Mouse (Mus musculus): ENCODE results near the gene Dnajb13.

The Dnajb13 gene

DNA sequence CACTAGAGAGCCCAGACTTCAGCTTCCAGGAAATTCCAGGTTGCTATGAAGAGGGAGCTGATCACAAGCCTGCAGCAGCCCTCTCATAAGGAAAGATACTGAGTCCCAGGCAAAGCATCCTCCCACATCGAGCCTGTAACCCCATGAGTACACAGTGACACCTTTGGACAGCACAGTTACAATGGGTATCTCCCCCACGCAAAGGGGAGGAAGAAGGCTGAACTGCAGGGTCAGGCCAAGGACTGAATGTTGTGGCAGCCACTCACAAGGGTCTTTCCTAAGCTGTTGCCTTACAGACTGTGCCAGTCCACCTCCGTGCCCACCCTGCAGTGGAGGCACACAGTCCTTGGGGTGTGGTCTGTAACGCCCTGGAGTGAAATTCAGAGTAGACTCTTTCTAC, 8.3 kb downstream of the Dnajb13 start:
- DNase-seq (ENCODE audit: low read depth) = no peak

DNA sequence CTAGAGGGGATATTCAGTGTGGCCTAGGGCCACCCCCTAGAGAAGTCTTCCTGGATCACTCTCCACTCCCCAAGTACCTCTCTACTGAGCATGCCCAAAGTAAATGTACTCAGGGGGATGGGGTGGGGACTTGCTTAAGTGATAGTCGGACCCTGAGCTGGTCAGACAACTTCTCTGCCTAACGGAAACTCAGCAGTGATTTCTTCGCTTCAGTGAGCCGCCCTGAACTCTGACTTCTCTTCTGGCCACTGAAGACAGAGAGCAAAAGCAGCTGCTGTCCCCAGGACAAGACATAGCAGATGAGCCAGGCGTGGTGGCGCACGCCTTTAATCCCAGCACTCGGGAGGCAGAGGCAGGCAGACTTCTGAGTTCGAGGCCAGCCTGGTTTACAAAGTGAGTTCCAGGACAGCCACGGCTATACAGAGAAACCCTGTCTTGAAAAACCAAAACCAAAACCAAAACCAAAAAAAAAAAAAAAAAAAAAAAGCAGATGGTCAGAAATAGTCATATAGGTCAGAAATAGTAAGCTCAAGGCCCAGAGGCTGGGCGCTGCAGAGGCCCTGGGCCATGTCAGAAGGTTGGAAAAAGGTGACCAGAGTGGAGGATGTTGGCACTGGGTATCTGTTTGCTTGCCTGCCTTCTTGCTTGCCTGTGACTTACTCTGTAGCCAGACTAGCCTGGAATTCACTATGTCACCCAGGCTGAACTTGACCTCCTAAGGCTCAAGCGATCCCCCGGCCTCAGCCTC, 9.8 kb downstream of the Dnajb13 start:
- DNase-seq (ENCODE audit: low read depth) = no peak

DNA sequence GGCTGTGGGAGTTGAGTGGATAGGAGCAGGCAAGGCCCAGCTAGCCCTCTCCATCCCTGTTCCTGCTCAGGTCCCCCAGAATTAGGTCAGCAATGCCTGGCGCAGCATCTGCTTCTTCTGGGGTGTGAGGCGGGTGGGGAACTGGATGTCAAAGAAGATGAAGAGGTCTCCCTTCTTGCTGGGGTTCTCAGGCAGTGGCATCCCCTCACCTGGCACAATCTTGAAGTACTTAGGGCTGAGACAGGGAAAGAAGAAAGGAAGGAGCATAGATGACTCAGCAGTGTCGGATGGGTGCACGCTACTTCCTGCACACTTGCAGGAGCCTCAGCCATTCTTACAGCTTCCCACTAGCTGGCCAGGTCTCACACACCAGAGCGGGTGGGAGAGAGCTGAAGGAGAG, 11.7 kb downstream of the Dnajb13 start:
- no peak for DNase-seq (ENCODE audit: low read depth)

DNA sequence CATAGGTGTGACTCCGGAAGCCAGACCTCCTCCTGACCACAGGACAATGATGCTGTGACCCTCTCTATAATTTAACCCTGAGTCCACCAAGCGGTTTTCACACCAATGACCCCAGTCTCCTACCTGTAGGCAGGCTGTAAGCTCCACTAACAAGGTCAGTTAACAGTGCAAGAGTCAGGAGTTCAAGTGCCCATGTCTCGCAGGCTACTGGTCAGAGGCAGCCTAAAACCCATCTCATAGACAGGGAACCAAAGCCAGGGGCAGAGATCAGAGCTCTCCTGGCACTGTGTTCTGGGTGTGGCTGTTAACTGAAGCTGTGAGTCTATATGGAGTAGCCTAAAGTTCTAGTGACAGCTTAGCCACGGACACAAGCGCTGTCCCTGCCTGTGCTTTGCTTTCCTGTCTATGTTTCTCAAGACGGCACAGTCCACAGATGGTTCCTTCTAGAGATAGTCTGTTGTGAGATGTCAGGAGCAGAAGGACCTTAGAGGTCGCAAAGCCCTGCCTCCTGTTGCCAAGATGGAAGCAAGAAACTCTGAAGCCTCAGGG, 12.3 kb downstream of the Dnajb13 start:
- DNase-seq (ENCODE audit: low read depth) = no peak

DNA sequence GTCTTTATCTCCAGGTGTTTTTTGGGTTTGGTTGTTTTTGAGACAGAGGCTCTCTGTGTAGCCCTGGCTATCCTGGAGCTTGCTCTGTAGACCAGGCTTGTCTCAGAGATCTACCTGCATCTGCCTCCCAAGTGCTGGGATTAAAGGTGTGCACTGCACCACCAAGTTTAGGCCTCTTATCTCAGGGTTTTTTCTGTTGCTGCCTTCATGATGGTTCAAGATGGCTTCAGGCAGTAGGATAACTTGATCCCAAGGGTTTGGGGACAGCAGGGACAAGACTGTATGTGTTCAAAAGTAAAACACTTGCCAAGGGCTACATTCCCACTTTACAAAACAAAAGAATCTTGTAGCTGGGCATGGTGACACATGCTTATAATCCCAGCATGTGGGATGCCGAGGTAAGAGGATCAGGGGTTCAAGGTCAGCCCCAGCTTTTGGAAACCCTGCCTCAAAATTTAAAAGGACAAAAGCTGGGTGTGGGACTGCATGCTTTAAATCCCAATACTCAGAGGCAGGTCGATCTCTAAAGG, 12.9 kb downstream of the Dnajb13 start:
- DNase-seq (ENCODE audit: low read depth) = no peak

DNA sequence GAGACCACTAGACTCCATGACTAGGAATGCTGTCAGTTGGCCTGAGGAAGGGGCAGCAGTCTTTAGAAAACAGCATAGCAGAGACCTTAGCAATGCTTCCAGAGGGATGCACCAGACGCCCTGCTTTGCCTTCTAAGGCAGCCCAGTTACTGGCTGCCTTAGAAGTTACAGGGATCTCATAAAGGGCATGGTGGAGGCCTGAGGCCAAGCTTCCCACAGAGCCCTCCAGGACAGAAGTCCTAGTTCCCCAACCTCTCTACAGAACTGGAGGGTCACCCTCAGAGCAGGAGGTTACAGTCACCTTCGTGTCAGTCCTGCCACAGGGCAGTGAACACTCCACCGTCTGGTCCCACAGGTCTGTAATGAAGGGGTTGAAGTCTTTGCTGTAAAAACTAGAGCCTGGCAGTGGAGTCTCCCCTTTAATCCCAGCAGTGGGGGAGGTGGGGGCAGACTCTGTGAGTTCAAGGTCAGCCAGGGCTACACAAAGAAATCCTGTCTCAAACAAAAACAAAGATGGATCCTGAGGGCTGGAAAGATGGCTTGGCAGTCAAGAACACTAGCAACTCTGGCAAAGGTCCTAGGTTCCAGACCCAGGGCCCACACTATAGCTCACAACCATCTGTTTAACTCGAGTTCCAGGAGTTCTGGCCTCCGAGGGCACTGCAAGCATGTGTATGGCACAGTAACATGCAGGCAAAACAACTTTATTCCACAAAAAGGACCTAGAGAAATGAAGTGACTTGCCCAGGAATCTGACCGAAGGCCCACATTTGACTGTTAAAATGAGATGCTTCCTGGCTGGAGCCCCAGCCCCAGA, 13.5 kb downstream of the Dnajb13 start:
- no peak for DNase-seq (ENCODE audit: low read depth)

DNA sequence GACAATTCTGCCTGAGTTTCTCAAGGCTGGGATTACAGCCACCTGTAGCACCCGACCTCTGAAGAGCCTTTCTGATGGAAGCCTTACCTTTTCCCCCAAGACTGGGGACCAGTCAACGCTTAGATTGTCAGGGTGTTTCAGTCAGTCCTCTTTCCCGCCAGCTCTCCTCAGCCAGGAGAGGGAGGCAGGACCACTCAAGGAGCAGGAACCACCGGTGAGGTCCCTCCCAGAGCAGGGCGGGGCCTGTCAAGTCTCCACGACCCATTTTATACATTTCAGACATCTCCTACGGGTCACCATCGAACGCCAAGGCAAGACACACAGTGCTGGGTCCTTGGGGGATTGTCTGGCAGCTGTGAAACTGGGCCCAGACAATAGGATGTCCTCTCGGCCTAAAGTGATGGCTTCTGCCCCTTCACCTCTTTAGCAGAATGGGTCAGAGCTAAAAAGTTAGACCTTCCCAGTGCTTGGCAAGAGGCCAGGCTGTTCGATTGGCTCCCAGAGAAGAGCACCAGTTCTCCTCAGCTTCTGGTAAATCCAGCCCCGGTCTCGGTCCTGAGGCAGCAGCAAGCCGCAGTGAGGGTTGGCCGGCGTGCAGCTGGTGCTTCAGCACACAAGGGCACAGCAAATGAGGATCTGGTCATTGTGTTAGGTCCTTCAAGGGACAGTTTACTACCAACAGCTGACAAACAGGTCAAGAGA, 14.3 kb downstream of the Dnajb13 start:
- no peak for DNase-seq (ENCODE audit: low read depth)

DNA sequence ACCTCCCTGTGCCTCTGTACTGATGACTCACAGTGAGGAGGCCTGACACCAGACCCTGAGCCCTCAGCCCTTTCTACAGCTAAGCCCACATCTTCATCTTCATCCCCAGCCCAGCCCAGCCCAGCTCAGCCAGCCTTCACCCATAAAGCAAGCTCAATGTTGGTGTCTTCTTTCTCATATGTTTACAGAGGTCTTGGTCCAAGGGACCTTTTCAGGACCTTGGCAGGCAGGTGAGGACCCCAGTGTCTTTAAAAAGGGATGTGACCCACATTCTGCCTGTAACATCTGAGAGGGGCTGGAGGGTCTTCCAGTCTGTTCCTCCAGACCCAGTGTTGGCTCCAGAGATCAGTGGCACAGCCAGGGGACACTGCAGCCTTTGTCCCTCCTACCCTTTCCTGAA, 15.3 kb downstream of the Dnajb13 start:
- DNase-seq (ENCODE audit: low read depth) = no peak

DNA sequence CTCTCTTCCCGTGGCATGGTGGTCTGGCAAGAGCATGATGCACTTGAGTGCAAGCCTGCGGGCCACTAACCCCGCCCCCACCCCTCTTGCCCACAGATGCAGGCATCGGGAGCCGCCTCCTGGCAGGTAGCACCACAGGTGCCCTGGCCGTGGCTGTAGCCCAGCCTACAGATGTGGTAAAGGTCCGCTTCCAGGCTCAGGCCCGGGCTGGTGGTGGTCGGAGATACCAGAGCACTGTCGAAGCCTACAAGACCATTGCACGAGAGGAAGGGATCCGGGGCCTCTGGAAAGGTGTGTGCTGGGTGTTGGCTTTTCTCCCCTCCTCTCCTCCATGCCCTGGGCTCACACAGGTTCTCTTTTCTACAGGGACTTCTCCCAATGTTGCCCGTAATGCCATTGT, 16.8 kb downstream of the Dnajb13 start:
- no peak for DNase-seq (ENCODE audit: low read depth)

DNA sequence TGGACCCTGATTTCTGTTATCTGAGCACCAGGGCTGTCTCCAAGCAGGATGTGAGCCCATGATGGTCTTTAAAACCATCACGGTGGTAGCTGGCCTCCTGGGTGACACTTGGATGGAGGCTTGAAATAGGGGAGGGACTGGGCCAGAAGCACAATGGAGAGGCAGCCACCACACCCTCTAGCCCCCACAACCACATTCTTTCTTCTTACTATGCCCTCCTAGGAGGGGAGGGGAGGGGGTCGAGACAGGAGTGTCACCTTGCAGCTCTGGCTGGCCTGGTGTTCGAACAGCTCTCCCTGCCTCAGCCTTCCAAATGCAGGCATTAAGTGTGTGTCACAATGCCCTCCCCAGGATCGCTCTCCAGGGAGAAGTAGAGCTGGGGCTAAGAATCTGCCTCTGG, 17.4 kb downstream of the Dnajb13 start:
- DNase-seq (ENCODE audit: low read depth) = no peak

DNA sequence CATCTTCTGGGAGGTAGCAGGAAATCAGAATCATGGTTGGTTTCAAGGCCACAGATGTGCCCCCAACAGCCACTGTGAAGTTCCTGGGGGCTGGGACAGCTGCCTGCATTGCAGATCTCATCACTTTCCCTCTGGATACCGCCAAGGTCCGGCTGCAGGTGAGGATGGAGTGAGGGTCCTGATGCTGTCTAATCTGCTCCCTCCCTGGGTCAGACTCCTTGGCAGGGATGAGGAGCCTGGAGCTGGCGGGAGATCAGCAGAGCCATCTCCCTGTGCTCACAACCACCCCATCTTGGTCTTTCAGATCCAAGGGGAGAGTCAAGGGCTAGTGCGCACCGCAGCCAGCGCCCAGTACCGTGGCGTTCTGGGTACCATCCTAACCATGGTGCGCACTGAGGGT, 18.0 kb downstream of the Dnajb13 start:
- DNase-seq (ENCODE audit: low read depth) = no peak

DNA sequence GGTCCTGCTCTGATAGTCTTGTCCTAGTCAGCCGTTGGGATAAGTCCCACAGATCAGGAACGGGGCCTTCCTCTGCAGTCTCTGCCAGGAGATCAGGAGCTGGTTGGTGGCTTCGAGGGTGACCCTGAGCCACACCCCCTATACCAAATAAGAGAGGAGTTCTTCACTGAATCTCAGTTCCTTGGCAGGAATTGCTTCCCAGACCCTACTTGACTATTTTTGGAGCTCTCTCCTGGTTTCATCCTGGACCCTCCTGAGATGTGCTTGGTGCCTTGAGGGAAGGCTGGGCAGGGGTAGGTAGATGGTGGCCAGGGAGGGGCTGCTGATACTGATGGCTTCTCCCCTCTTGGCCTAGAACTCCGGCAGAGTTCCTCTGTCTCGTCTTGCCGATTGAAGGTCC, 18.4 kb downstream of the Dnajb13 start:
- no peak for DNase-seq (ENCODE audit: low read depth)

DNA sequence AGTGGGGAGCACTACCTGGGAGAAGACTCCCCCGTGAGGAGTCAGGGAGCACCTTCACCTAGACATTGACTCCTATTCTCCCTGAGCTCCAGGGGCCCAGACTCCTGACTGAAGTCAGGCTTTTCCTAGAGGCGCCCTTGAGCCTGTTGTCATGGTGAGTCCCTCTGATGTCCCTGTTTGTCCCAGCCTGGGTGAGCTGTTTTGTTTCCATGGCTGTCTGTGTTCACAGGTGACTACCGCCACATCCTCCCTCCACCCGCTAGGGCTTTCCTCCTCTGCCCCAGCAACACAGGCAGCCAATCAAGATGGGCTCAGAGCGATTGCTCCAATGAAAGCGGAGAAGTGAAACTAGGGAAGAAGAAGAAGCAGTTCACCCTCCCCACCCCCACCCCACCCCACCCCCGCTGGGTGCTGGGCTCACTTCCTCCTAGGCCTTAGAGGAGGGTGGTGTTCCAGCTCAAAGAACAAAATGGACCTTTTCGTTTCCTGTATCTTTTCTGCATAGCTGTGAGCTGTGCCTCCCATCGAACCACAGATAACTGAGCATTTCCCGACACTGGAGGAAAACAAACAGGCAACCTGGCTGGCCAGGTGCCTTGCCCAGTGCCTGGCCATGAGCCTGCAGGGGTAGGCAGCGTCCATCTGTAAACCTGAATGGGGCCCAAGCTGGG, 19.0 kb downstream of the Dnajb13 start:
- DNase-seq (ENCODE audit: low read depth) = no peak

DNA sequence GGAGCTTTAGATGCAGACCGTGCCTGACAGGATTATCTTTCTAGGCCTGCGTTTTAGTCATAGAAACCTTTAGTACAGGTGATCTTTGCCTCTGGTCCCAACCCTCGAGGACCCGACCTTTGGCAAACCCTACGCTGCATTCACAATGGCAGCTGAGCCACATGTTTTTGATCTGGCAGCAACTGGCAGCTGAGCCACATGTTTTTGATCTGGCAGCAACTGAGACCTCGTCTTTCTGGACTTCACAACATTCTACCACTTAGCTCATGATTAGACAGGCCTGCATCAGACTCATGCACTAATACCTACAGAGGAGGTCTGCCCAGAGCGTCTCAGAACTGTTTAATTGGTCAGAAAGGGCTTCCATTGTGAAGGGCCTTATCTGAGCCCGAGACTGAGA, 19.7 kb downstream of the Dnajb13 start:
- DNase-seq (ENCODE audit: low read depth) = no peak

DNA sequence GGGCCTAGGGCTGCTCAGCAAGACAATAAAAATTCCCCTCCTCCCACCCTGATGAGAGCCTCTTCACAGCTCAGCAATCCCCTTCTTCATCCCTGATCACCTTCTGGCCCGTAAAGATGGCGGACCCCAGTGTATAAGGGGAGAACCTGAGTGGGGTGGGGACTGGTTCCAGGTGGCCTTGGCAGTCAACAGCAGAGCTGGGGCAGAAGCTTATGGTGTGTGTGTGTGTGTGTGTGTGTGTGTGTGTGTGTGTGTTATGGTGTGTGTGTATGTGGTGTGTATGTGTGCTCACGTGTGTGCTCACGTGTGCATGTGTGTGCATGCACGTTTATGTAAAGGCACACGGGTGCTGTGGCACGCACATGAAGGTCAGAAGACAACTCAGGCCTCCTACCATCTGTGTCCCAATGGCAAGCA, 20.3 kb downstream of the Dnajb13 start:
- DNase-seq (ENCODE audit: low read depth) = no peak

DNA sequence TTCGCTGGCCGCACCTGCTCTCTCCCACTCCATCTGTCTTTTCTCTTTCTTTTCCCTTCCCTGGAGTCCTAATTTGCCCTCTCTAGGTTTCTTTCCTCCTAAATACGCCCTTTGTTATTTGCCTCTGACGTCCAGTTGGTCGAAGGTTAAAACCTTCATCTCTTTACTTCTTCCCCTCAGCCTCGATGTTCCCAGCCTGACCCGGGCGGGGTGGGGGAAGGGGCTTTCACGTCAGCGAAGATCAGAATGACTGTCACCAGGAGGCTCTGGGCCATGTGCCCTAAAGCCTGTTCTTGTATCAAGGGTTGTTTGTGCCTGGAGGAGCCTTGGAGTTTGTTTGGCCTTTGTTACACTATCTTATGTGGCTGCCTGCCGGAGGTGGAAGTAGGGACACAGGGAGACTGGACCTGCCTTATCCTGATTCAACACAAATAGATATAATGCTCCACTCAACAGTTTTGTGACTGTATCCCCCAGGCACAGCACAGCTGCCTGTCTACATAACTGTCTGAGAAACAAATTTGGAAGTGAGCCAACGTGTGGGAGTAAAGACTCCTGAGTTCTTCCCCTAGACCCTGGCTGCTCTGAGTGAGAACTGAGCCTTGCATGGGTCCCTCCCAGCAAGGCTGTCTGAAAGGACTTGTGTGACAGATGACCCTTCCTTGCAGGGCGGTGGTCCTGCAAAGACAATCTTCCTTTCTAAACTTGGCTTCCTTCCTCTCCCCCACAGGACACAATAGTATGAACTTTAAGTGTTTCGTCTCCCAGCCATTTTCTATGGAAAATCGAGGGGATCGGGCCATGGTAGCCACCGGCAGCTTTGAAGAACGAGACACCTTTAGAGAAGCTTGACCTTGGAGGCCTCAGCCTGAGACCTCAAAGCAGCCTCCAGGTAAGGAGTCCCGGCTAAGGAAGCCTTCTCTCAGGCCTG, 21.0 kb downstream of the Dnajb13 start:
- DNase-seq (ENCODE audit: low read depth) = no peak

DNA sequence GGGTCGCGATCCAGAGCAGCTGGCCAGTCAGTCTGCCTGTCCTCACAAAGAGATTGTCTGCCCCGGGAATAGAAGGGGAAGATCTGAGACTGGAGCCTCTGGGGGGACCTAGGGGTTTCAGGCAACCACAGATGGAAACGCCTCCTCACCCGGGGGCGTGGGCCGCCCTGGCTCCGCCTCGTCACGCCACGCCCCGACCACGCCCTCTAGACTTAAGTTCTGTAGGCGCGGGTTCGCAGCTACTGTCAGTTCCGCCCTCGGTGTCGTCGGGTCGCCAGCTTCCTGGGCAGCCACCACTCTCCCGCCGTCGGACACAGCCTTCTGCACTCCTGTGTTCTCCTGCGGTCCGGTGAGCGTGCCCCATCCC, 21.7 kb downstream of the Dnajb13 start, which contains the start of gene Ucp2:
Gene Ucp2, plus strand, starts transcription at position 221 of the 367 bp plus-strand sequence.
- no peak for DNase-seq (ENCODE audit: low read depth)

DNA sequence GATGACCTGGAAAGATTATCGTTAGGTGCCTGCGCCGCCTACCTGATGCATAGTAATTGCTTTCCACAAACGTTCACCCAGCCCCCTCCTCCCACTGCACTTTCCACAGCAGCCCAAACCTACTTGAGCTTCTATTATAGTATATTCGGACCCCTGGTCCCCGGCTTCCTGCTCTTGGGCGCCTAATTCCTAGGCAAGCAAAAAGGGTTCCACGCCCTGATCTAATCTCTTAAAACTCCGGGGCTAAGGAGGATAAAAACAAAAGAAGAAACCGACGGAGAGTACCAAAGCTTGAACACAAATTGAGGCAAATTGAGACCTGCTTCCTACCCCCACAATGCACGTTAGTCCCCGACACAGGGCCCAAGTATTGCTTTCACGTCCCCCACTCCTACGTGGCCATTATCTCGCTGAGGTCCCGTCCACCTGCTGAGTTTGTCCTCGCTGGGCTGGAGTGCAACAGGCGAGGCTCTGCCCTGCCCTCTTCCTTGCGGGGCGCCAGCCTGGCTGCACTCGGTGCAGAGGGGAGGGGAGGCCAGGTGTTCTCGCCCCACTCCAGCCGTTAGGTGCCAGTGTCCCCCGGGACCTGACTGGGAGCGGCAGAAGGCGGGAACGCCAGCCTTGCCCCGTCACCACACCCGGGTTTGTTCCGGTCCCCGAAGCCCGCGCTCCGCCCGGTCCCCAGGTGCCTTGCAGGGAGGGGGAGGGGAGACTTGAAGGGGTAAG, 22.2 kb downstream of the Dnajb13 start:
- DNase-seq (ENCODE audit: low read depth) = no peak

DNA sequence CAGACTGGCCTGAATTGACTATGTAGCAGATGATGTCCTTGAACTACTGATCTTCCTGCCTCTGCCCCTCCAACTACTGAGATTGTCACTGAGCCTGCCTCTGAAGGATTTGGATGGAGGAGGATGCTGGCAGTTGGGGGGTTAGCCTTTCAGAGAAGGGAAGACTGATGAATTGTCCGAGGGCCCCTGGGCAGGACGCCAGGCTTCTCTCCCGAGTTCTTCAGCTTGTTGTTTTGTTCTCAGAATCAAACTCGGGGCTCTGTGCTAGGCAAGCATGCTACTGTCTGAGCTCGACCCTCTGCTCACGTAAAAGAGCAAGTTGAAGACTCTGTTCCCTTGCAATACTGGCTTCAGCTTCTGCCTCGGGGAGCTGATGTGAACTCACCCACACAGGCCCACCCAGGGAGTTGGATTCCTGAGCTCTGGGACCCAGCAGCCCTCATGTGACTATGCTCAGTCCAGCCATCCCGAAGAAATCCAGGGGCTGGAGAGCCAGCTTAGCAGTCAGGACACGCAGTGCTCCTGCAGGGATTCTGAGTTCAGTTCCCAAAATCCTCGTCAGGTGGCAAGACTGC, 26.2 kb downstream of the Dnajb13 start:
- no peak for DNase-seq (ENCODE audit: low read depth)

DNA sequence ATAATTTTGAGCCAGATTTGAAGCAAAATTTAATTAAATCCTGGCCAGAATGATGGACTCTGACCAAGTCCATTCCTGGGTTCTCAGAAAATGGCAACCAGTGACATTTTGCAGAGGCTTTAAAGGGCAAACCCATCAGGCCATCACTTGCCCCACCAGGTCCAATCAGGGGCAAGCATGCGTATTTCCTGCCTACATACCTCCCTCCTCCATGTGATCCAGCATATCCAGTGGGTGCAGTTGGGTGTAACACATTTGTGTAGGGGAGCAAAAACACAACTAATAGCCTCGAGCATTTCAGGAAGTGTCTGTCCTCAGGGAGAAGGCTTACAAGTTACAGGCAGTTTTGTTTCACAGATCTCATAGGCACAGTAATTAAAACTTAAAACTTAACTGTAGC, 27.5 kb downstream of the Dnajb13 start:
- DNase-seq (ENCODE audit: low read depth) = no peak
